Mouse (Mus musculus): ENCODE measurements at regions not wholly inside any gene's neighbourhood (a gene's known extent, or its start where the extent isn't known, plus 50 kb on each side); places are given as distances from the start of the nearest gene placed in this dataset.

GRCm38 (mm10) chr15:93744191-93744945 lies 148.7 kb upstream of the Prickle1 start:
- H3K36me3 ChIP-seq (ENCODE audit: control insufficient read depth in 1 of 2, insufficient read depth in 2 of 2, low read length in 2 of 2), result no peaks in the 10 kb centered on the region
- no peaks in the 10 kb centered on the region for H3K79me2 ChIP-seq (ENCODE audit: control insufficient read depth, insufficient read depth, low read length, poor library complexity)
- H3K9ac ChIP-seq (ENCODE audit: control insufficient read depth, low read depth, low read length, poor library complexity, severe bottlenecking), result no peak overlapping the region
- H3K4me3 ChIP-seq (ENCODE audit: control insufficient read depth in 1 of 2, insufficient read depth in 1 of 2, low read depth in 2 of 2, low read length in 2 of 2), result no peak overlapping the region
- H3K27ac ChIP-seq (ENCODE audit: control insufficient read depth, low read depth, low read length), result no peak overlapping the region
- DNase-seq (ENCODE audit: low read depth, low spot score), result no peak
- no peak for TF ChIP-seq E2F4 (IDR thresholded peaks at IDR 0.05; ENCODE audit: borderline replicate concordance, low read depth, low read length)
- TF ChIP-seq RAD21 (IDR thresholded peaks at IDR 0.05; ENCODE audit: low read depth, low read length), result no peak
- no peak for TF ChIP-seq MXI1 (IDR thresholded peaks at IDR 0.05; ENCODE audit: low read depth, low read length)
- TF ChIP-seq TAL1 (IDR thresholded peaks at IDR 0.05; ENCODE audit: low read length), result no peak
- no peak for TF ChIP-seq MYB (IDR thresholded peaks at IDR 0.05; ENCODE audit: low read depth, low read length)
- TF ChIP-seq TBP (IDR thresholded peaks at IDR 0.05; ENCODE audit: low read depth, low read length), result no peak
- TF ChIP-seq KAT2A (conservative IDR thresholded peaks at IDR 0.05; ENCODE audit: low read depth, low read length), result no peak
- TF ChIP-seq POLR2A (IDR thresholded peaks at IDR 0.05; ENCODE audit: control insufficient read depth in 1 of 2, insufficient read depth in 1 of 2, low read depth in 1 of 2, low read length in 2 of 2, poor library complexity in 1 of 2), result no peak
- no peak for TF ChIP-seq CTCF (IDR thresholded peaks at IDR 0.05 in 2 of 3, conservative IDR thresholded peaks at IDR 0.05 in 1 of 3; ENCODE audit: control insufficient read depth in 1 of 3, insufficient read depth in 1 of 3, low read depth in 2 of 3, low read length in 3 of 3, poor library complexity in 1 of 3, severe bottlenecking in 1 of 3)
- no peak for TF ChIP-seq BHLHE40 (IDR thresholded peaks at IDR 0.05; ENCODE audit: borderline replicate concordance, low read depth, low read length)
- TF ChIP-seq EP300 (IDR thresholded peaks at IDR 0.05; ENCODE audit: low read depth in 1 of 2, low read length in 2 of 2), result no peak
- TF ChIP-seq TCF12 (IDR thresholded peaks at IDR 0.05; ENCODE audit: low read depth, low read length), result no peak
- TF ChIP-seq MAZ (IDR thresholded peaks at IDR 0.05; ENCODE audit: low read depth, low read length), result no peak
- TF ChIP-seq JUND (IDR thresholded peaks at IDR 0.05; ENCODE audit: low read depth, low read length), result no peak
- no peak for TF ChIP-seq MEF2A (IDR thresholded peaks at IDR 0.05; ENCODE audit: extremely low read depth, insufficient replicate concordance, low read depth, low read length, poor library complexity, severe bottlenecking)
- no peak for TF ChIP-seq ZNF384 (IDR thresholded peaks at IDR 0.05; ENCODE audit: low read depth, low read length)
- no peak for TF ChIP-seq MAX (IDR thresholded peaks at IDR 0.05; ENCODE audit: low read length)
- TF ChIP-seq NRF1 (IDR thresholded peaks at IDR 0.05; ENCODE audit: insufficient read depth, low read depth, low read length, poor library complexity, severe bottlenecking), result no peak
- TF ChIP-seq ZC3H11A (IDR thresholded peaks at IDR 0.05; ENCODE audit: low read depth, low read length), result no peak
- H3K27me3 ChIP-seq (ENCODE audit: control insufficient read depth in 1 of 2, insufficient read depth in 2 of 2, low read length in 2 of 2), result no peaks in the 10 kb centered on the region
- no peaks in the 10 kb centered on the region for H3K4me1 ChIP-seq (ENCODE audit: control insufficient read depth in 1 of 2, insufficient read depth in 2 of 2, low read length in 2 of 2)
- H3K9me3 ChIP-seq (replicated peaks; ENCODE audit: insufficient read depth, low read length), result no peaks in the 10 kb centered on the region
